ENCODE assay signal across 11 mouse cellular contexts in the genomic region with DNA sequence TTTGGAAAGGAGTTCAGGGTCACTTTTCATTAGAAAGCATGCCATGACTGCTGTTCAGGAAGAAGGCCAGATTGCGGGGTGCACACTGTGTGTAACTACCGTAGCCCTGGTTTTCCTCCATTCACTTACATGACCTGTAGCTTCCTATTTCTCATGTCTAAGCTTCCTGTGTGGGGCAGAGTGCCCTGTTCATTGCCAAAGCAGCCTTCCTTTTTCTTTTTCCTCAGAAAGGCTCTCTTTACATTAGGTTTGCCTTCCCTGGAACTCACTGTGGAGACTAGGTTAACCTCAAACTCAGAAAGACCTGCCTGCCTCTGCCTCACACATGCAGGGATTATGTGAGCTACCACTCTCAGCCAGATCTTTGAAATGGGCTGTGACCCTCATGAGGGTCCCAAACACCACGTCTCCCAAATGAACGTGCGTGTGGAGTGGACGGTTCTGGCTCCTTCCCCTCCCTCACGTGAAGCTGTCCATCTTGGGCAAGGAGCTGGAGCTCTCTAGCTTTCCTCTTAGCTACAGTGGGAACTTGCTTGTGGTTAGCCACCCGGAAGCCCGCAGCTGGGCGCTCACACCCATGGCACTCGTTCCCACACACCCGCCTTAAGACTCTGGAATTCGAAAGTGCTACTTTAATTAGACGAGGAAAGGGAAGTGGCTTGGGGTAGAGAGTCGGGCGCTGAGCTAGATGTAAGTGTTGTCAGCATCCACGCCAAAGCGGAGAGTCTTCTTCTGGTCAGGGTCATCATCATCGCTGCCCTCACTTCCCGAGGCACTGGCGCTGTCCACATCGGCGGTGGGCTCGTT. TPM values are rescaled to one million over a fixed set of nuclear protein-coding genes. Genes with fewer than 3 reads are reported as not detected.
DNase-seq lines count a peak whose midpoint lies in the region; ATAC-seq and TF ChIP-seq lines count a peak whose summit lies in the region.
"Had no signal": no experiment of that assay in that cellular context is flagged by ENCODE, and none has a peak within 500 bp of the region (broad histone marks: within the 10 kb centered on the region; RNA-seq: fewer than 3 reads in every experiment).

No protein-coding gene starts in this region.

- H3K27me3 ChIP-seq in E14TG2a.4 (ENCODE audit: insufficient read depth, low read length), result peaks cover 41% of the 10 kb centered on the region
- no peaks in the 10 kb centered on the region for H3K27me3 ChIP-seq in lung, embryonic 16.5 days (ENCODE audit: control insufficient read depth, insufficient read depth, low read depth, low read length)
- H3K27me3 ChIP-seq: hindbrain, embryonic 12.5 days had no signal

- H3K4me2 ChIP-seq in lung, embryonic 16.5 days (ENCODE audit: low read depth, low read length), result peak overlapping the region; percentile 30; the same call in 1 of the 2 replicates
- H3K4me2 ChIP-seq: hindbrain, embryonic 12.5 days had no signal

- 61% methylated on average over 24 of the region's 24 CpGs for WGBS in lung, embryonic 16.5 days

- no peak overlapping the region for H3K9ac ChIP-seq in lung, embryonic 16.5 days (ENCODE audit: low read length)
- H3K9ac ChIP-seq: hindbrain, embryonic 12.5 days had no signal

- peaks cover 47% of the 10 kb centered on the region for H3K4me1 ChIP-seq in E14TG2a.4 (replicated peaks; ENCODE audit: low read depth, low read length)
- H3K4me1 ChIP-seq in lung, embryonic 16.5 days (replicated peaks; ENCODE audit: control insufficient read depth, insufficient read depth, low read length), result peaks cover 6% of the 10 kb centered on the region

- TF ChIP-seq CTCF in E14TG2a.4 (conservative IDR thresholded peaks at IDR 0.05; ENCODE audit: low read length), result no peak

- no peaks in the 10 kb centered on the region for H3K9me3 ChIP-seq in E14TG2a.4 (ENCODE audit: low read length)
- no peaks in the 10 kb centered on the region for H3K9me3 ChIP-seq in lung, embryonic 16.5 days (ENCODE audit: control insufficient read depth, low read length)
- H3K9me3 ChIP-seq: hindbrain, embryonic 12.5 days had no signal

- H3K27ac ChIP-seq in lung, embryonic 16.5 days (ENCODE audit: low read length), result no peak overlapping the region
- H3K27ac ChIP-seq: hindbrain, embryonic 12.5 days had no signal

- DNase-seq in CD4-positive helper T cell, adult 2 months (ENCODE audit: low read depth, low spot score), result peak; percentile 60
- peak; percentile 32 to 40 for DNase-seq in heart, postnatal 36 days
- no peak for DNase-seq in cerebellum, postnatal 10 days
- no peak for DNase-seq in right cerebral cortex, postnatal 4 days
- no peak for DNase-seq in testis, postnatal 14 days (ENCODE audit: low spot score)
- DNase-seq: cerebellum, adult 18-20 months had no signal

- peak overlapping the region; percentile 69 for H3K4me3 ChIP-seq in E14TG2a.4 (replicated peaks; ENCODE audit: low read length)
- H3K4me3 ChIP-seq in lung, embryonic 16.5 days (ENCODE audit: low read length), result 0 out of 2 replicates have a peak overlapping the region, but pooled peaks have one; percentile 3
- H3K4me3 ChIP-seq: hindbrain, embryonic 12.5 days had no signal

- intact Hi-C loops in heart, postnatal 36 days (cut with DNase I), result no loop called here

- peaks cover 16% of the 10 kb centered on the region for H3K36me3 ChIP-seq in E14TG2a.4 (ENCODE audit: insufficient read depth, low read length)
- no peaks in the 10 kb centered on the region; the same call in 1 of the 2 replicates for H3K36me3 ChIP-seq in lung, embryonic 16.5 days (ENCODE audit: control insufficient read depth, insufficient read depth, low read length)

- 0 out of 2 replicates have a peak, but pooled peaks have one; percentile 11 for ATAC-seq in lung, embryonic 16.5 days (ENCODE audit: low read depth)

RNA-seq across cellular contexts. Expression of a gene that starts 2.4 kb away (rescaled TPM):
- total RNA-seq in heart, postnatal 36 days (2021), result 1 to 10 TPM; 4.1 to 8.6 TPM
- polyA plus RNA-seq in lung, embryonic 16.5 days (2015; fragmentation: Nextera tagmentation; extraction: Ambion mirVana), result 3.4 and 4.8 TPM in 2 replicates

RNA-seq across cellular contexts. Expression of a gene that starts 7.9 kb away (rescaled TPM):
- total RNA-seq in heart, postnatal 36 days (2021), result not detected
- 0.15 and 0.35 TPM in 2 replicates for polyA plus RNA-seq in lung, embryonic 16.5 days (2015; fragmentation: Nextera tagmentation; extraction: Ambion mirVana)
- total RNA-seq: left cerebral cortex, postnatal 14 days had no signal
- polyA plus RNA-seq: hindbrain, embryonic 12.5 days; neural tube, embryonic 14.5 days had no signal

RNA-seq across cellular contexts. Expression of a gene that starts 10.3 kb away (rescaled TPM):
- not detected for total RNA-seq in heart, postnatal 36 days (2021)
- polyA plus RNA-seq in lung, embryonic 16.5 days (2015; fragmentation: Nextera tagmentation; extraction: Ambion mirVana), result 2.0 and 2.6 TPM in 2 replicates
- total RNA-seq: left cerebral cortex, postnatal 14 days had no signal

RNA-seq across cellular contexts. Expression of a gene that starts 23.1 kb away (rescaled TPM):
- not detected for total RNA-seq in heart, postnatal 36 days (2021)
- 0.11 and 0.43 TPM in 2 replicates for polyA plus RNA-seq in lung, embryonic 16.5 days (2015; fragmentation: Nextera tagmentation; extraction: Ambion mirVana)

RNA-seq across cellular contexts. Expression of a gene that starts 40.1 kb away (rescaled TPM):
- 10 to 100 TPM; 31.9 to 36.5 TPM for total RNA-seq in heart, postnatal 36 days (2021)
- 72.3 and 77.2 TPM in 2 replicates for polyA plus RNA-seq in lung, embryonic 16.5 days (2015; fragmentation: Nextera tagmentation; extraction: Ambion mirVana)

Comparison
In these comparisons a context has a peak if more than half of its experiments do, and no peak if none do; other contexts are left out.
1. DNase-seq: peak in CD4-positive helper T cell, adult 2 months (single experiment) and heart, postnatal 36 days (2 of 2); none in cerebellum, postnatal 10 days (0 of 2), right cerebral cortex, postnatal 4 days (single experiment) and testis, postnatal 14 days (single experiment).